Mouse (Mus musculus) embryo, embryonic 11 days (tissue): ENCODE measurements around the gene Clk4.

Experiments
- DNase-seq: peaks from one replicate; pipeline ENCODE4 v3.0.0-alpha.2; 2015

Gene Clk4

GRCm38 (mm10) chr11:51311846-51312245, 50.3 kb downstream of the Clk4 start:
- no peak for DNase-seq

GRCm38 (mm10) chr11:51315991-51316810, 54.7 kb downstream of the Clk4 start:
- DNase-seq, result no peak

DNA sequence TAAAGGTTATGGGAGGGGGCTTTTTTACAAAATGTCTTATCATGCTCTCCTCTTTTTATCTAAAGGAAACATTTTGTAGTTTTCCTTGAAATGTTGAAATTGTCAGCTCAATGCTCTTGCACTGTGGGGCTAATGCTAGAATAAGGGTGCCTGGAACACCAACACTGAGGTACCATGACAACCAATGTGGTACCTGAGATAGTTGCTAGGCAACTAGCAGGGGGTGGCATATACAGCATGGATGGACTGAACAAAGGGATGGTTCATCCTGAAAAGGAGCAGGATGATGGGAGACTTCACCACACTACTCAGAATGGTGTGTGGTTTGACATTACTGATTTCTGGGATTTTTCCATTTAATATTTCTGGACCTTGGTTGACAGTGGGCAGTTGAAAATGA, 59.1 kb downstream of the Clk4 start:
- no peak for DNase-seq

DNA sequence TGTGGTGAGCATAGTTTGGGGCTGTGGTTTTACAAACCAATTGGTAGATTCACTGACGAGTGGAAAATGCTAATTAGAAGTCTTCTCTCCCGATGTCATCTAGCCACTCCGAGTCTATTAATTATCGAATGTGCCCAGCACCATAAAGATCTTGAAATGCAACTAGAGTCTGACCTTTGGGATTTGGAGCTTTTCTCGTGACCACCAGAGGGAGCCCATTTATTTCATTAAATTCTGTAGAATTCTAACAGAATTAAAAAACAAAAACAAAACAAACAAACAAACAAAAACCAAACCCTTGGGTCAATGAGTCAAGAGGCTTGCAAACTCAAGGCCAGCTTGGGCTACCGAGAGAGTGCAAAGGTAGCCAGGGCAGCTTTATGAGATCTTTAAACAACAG, 65.4 kb downstream of the Clk4 start:
- peak; percentile 53 for DNase-seq

- no peak for DNase-seq
These were observed 66.9 kb downstream of the Clk4 start for GRCm38 (mm10) chr11:51328387-51328942.

- DNase-seq, result no peak
These were observed 68.5 kb downstream of the Clk4 start for GRCm38 (mm10) chr11:51329837-51330714.
